Mouse (Mus musculus): ENCODE measurements around the gene Idi2. TPM values are rescaled to one million over a fixed set of nuclear protein-coding genes. Genes with fewer than 3 reads are reported as not detected.

Idi2 gene
- not detected for polyA plus RNA-seq (2017; shearing (Covaris generic))

GRCm38 (mm10) chr13:8952563-8952962 lies at the start of gene Idi2:
TSS of gene Idi2 (plus strand) at chr13:8952863.

GRCm38 (mm10) chr13:8948131-8948530 lies 4.5 kb upstream of the Idi2 start, which contains the start of gene Gm9745:
TSS of gene Gm9745 (minus strand) at chr13:8948231.

GRCm38 (mm10) chr13:8995990-8996786 lies 43.5 kb downstream of the Idi2 start, which contains the start of gene Gtpbp4:
TSS of gene Gtpbp4 (minus strand) at chr13:8996083.

Other genes starting within 250 kb of the Idi2 start
- 36.4 TPM for gene Wdr37, start 81.0 kb upstream of the Idi2 start, polyA plus RNA-seq (2017; shearing (Covaris generic))
- 29.6 TPM for gene Idi1, start 67.4 kb upstream of the Idi2 start, polyA plus RNA-seq (2017; shearing (Covaris generic))
- gene Gm9745, start 4.6 kb upstream of the Idi2 start, polyA plus RNA-seq (2017; shearing (Covaris generic)), result not detected
- gene Gtpbp4, start 43.2 kb downstream of the Idi2 start, polyA plus RNA-seq (2017; shearing (Covaris generic)), result 97.6 TPM
- gene Larp4b, start 141.0 kb downstream of the Idi2 start, polyA plus RNA-seq (2017; shearing (Covaris generic)), result 63.6 TPM

Data from CD4-positive, CD25-positive, alpha-beta regulatory T cell (primary cell).